Mouse (Mus musculus) heart, postnatal 0 days (tissue): ENCODE measurements at regions not wholly inside any gene's neighbourhood (a gene's known extent, or its start where the extent isn't known, plus 50 kb on each side); places are given as distances from the start of the nearest gene placed in this dataset.

ENCODE experiments used
- CTCF ChIP-seq: IDR thresholded peaks from 2 replicates; pipeline ENCODE4 v1.5.1; 2016; ENCODE audit warnings: antibody characterized with exemption, control low read depth, low read depth
- EP300 ChIP-seq: IDR thresholded peaks from 2 replicates; pipeline ENCODE4 v1.6.1; 2016; ENCODE audit warnings: antibody characterized with exemption, low read depth

GRCm38 (mm10) chr7:111256199-111256598 lies 173.4 kb upstream of the Eif4g2 start:
- TF ChIP-seq CTCF (no peak), EP300 (no peak)
